Mouse (Mus musculus): ENCODE data around the gene Gm20388. TPM values are rescaled to one million over a fixed set of nuclear protein-coding genes. Genes with fewer than 3 reads are reported as not detected.
A peak's percentile ranks its signal among the peaks of the same experiment; 100 is the strongest.

Gene Gm20388
- polyA plus RNA-seq, 1 experiment from 2014 or later = not detected

- H3K4me2 ChIP-seq (ENCODE audit: low read length) = peak overlapping the region; percentile 89
- no peaks in the 10 kb centered on the region for H3K9me3 ChIP-seq (ENCODE audit: control insufficient read depth, low read length)
- no peaks in the 10 kb centered on the region for H3K36me3 ChIP-seq (ENCODE audit: control insufficient read depth, insufficient read depth, low read length)
- H3K27ac ChIP-seq (replicated peaks in 1 of 2; ENCODE audit: control insufficient read depth in 1 of 2, insufficient read depth in 1 of 2, low read depth in 2 of 2, low read length in 2 of 2) = no peak overlapping the region; a peak in 1 of 4 replicates
- peaks cover 19 to 31% of the 10 kb centered on the region in 2 experiments for H3K4me1 ChIP-seq (ENCODE audit: control insufficient read depth in 2 of 2, insufficient read depth in 2 of 2, low read length in 2 of 2)
- peaks cover 27% of the 10 kb centered on the region for H3K27me3 ChIP-seq (ENCODE audit: control insufficient read depth, insufficient read depth, low read length)
- 4% methylated on average over 32 of the region's 32 CpGs for WGBS
- ATAC-seq (ENCODE audit: insufficient number of reproducible peaks, insufficient read depth, low FRiP score, low read depth) = peak; percentile 35; the same call in 1 of the 2 replicates
- peak overlapping the region; percentile 50 to 51 for H3K4me3 ChIP-seq (ENCODE audit: control insufficient read depth in 1 of 2, insufficient read depth in 1 of 2, low read depth in 1 of 2, low read length in 2 of 2)
- H3K9ac ChIP-seq (ENCODE audit: low read length) = peak overlapping the region; percentile 70
Observed at GRCm38 (mm10) chr8:122230712-122231337, 2320.2 kb downstream of the Gm20388 start.

- peak overlapping the region; percentile 31 to 51; a peak in 3 of 4 replicates for H3K27ac ChIP-seq (replicated peaks in 1 of 2; ENCODE audit: control insufficient read depth in 1 of 2, insufficient read depth in 1 of 2, low read depth in 2 of 2, low read length in 2 of 2)
- no peak overlapping the region for H3K4me2 ChIP-seq (ENCODE audit: low read length)
- H3K36me3 ChIP-seq (ENCODE audit: control insufficient read depth, insufficient read depth, low read length) = no peaks in the 10 kb centered on the region
- ATAC-seq (ENCODE audit: insufficient number of reproducible peaks, insufficient read depth, low FRiP score, low read depth) = peak; percentile 10; the same call in 1 of the 2 replicates
- no peak overlapping the region for H3K9ac ChIP-seq (ENCODE audit: low read length)
- peaks cover 26 to 40% of the 10 kb centered on the region in 2 experiments for H3K4me1 ChIP-seq (ENCODE audit: control insufficient read depth in 2 of 2, insufficient read depth in 2 of 2, low read length in 2 of 2)
- H3K27me3 ChIP-seq (ENCODE audit: control insufficient read depth, insufficient read depth, low read length) = peaks cover 16% of the 10 kb centered on the region
- no peaks in the 10 kb centered on the region for H3K9me3 ChIP-seq (ENCODE audit: control insufficient read depth, low read length)
- no peak overlapping the region for H3K4me3 ChIP-seq (ENCODE audit: control insufficient read depth in 1 of 2, insufficient read depth in 1 of 2, low read depth in 1 of 2, low read length in 2 of 2)
- 21% methylated on average over 11 of the region's 11 CpGs for WGBS
Observed at GRCm38 (mm10) chr8:122234055-122234454, 2323.4 kb downstream of the Gm20388 start.

GRCm38 (mm10) chr8:122236521-122236920, 2325.9 kb downstream of the Gm20388 start:
- no peak overlapping the region for H3K4me2 ChIP-seq (ENCODE audit: low read length)
- no peak overlapping the region for H3K4me3 ChIP-seq (ENCODE audit: control insufficient read depth in 1 of 2, insufficient read depth in 1 of 2, low read depth in 1 of 2, low read length in 2 of 2)
- H3K4me1 ChIP-seq (ENCODE audit: control insufficient read depth in 2 of 2, insufficient read depth in 2 of 2, low read length in 2 of 2) = peaks cover 19 to 28% of the 10 kb centered on the region in 2 experiments
- H3K27ac ChIP-seq (replicated peaks in 1 of 2; ENCODE audit: control insufficient read depth in 1 of 2, insufficient read depth in 1 of 2, low read depth in 2 of 2, low read length in 2 of 2) = no peak overlapping the region
- H3K27me3 ChIP-seq (ENCODE audit: control insufficient read depth, insufficient read depth, low read length) = peaks cover 8% of the 10 kb centered on the region; the same call in 1 of the 2 replicates
- no peaks in the 10 kb centered on the region for H3K36me3 ChIP-seq (ENCODE audit: control insufficient read depth, insufficient read depth, low read length)
- H3K9me3 ChIP-seq (ENCODE audit: control insufficient read depth, low read length) = no peaks in the 10 kb centered on the region
- 76% methylated on average over 3 of the region's 3 CpGs for WGBS
- H3K9ac ChIP-seq (ENCODE audit: low read length) = no peak overlapping the region
- no peak for ATAC-seq (ENCODE audit: insufficient number of reproducible peaks, insufficient read depth, low FRiP score, low read depth)

GRCm38 (mm10) chr8:122238225-122238624, 2327.6 kb downstream of the Gm20388 start:
- Histone ChIP-seq H3K9me3 (ENCODE audit: control insufficient read depth, low read length) (no peaks in the 10 kb centered on the region), H3K27me3 (ENCODE audit: control insufficient read depth, insufficient read depth, low read length) (no peaks in the 10 kb centered on the region), H3K27ac (replicated peaks in 1 of 2; ENCODE audit: control insufficient read depth in 1 of 2, insufficient read depth in 1 of 2, low read depth in 2 of 2, low read length in 2 of 2) (0 out of 4 replicates have a peak overlapping the region, but pooled peaks of 1 of the 2 experiments have one; percentile 9), H3K4me3 (ENCODE audit: control insufficient read depth in 1 of 2, insufficient read depth in 1 of 2, low read depth in 1 of 2, low read length in 2 of 2) (no peak overlapping the region), H3K9ac (ENCODE audit: low read length) (peak overlapping the region; percentile 34; the same call in 1 of the 2 replicates), H3K36me3 (ENCODE audit: control insufficient read depth, insufficient read depth, low read length) (no peaks in the 10 kb centered on the region), H3K4me1 (ENCODE audit: control insufficient read depth in 2 of 2, insufficient read depth in 2 of 2, low read length in 2 of 2) (peaks cover 19 to 30% of the 10 kb centered on the region in 2 experiments), H3K4me2 (ENCODE audit: low read length) (no peak overlapping the region)
- no peak for ATAC-seq (ENCODE audit: insufficient number of reproducible peaks, insufficient read depth, low FRiP score, low read depth)
- 61% methylated on average over 11 of the region's 11 CpGs for WGBS

GRCm38 (mm10) chr8:122238731-122239130, 2328.1 kb downstream of the Gm20388 start:
- H3K4me3 ChIP-seq (ENCODE audit: control insufficient read depth in 1 of 2, insufficient read depth in 1 of 2, low read depth in 1 of 2, low read length in 2 of 2) = no peak overlapping the region
- H3K9ac ChIP-seq (ENCODE audit: low read length) = peak overlapping the region; percentile 34; the same call in 1 of the 2 replicates
- 0 out of 4 replicates have a peak overlapping the region, but pooled peaks of 1 of the 2 experiments have one; percentile 9 for H3K27ac ChIP-seq (replicated peaks in 1 of 2; ENCODE audit: control insufficient read depth in 1 of 2, insufficient read depth in 1 of 2, low read depth in 2 of 2, low read length in 2 of 2)
- no peaks in the 10 kb centered on the region for H3K27me3 ChIP-seq (ENCODE audit: control insufficient read depth, insufficient read depth, low read length)
- H3K36me3 ChIP-seq (ENCODE audit: control insufficient read depth, insufficient read depth, low read length) = no peaks in the 10 kb centered on the region
- ATAC-seq (ENCODE audit: insufficient number of reproducible peaks, insufficient read depth, low FRiP score, low read depth) = no peak
- H3K9me3 ChIP-seq (ENCODE audit: control insufficient read depth, low read length) = no peaks in the 10 kb centered on the region
- H3K4me1 ChIP-seq (ENCODE audit: control insufficient read depth in 2 of 2, insufficient read depth in 2 of 2, low read length in 2 of 2) = peaks cover 18 to 26% of the 10 kb centered on the region in 2 experiments
- 79% methylated on average over 8 of the region's 8 CpGs for WGBS
- no peak overlapping the region for H3K4me2 ChIP-seq (ENCODE audit: low read length)

GRCm38 (mm10) chr8:122240241-122241026, 2329.8 kb downstream of the Gm20388 start:
- Histone ChIP-seq H3K9ac (ENCODE audit: low read length) (no peak overlapping the region), H3K4me2 (ENCODE audit: low read length) (no peak overlapping the region), H3K9me3 (ENCODE audit: control insufficient read depth, low read length) (no peaks in the 10 kb centered on the region), H3K27me3 (ENCODE audit: control insufficient read depth, insufficient read depth, low read length) (no peaks in the 10 kb centered on the region), H3K36me3 (ENCODE audit: control insufficient read depth, insufficient read depth, low read length) (no peaks in the 10 kb centered on the region), H3K4me3 (ENCODE audit: control insufficient read depth in 1 of 2, insufficient read depth in 1 of 2, low read depth in 1 of 2, low read length in 2 of 2) (no peak overlapping the region), H3K4me1 (ENCODE audit: control insufficient read depth in 2 of 2, insufficient read depth in 2 of 2, low read length in 2 of 2) (peaks cover 7 to 13% of the 10 kb centered on the region in 2 experiments; a peak in 2 of 4 replicates), H3K27ac (replicated peaks in 1 of 2; ENCODE audit: control insufficient read depth in 1 of 2, insufficient read depth in 1 of 2, low read depth in 2 of 2, low read length in 2 of 2) (no peak overlapping the region)
- no peak for ATAC-seq (ENCODE audit: insufficient number of reproducible peaks, insufficient read depth, low FRiP score, low read depth)
- 81% methylated on average over 16 of the region's 16 CpGs for WGBS

- Histone ChIP-seq H3K36me3 (ENCODE audit: control insufficient read depth, insufficient read depth, low read length) (no peaks in the 10 kb centered on the region), H3K4me3 (ENCODE audit: control insufficient read depth in 1 of 2, insufficient read depth in 1 of 2, low read depth in 1 of 2, low read length in 2 of 2) (no peak overlapping the region), H3K4me2 (ENCODE audit: low read length) (no peak overlapping the region), H3K27me3 (ENCODE audit: control insufficient read depth, insufficient read depth, low read length) (no peaks in the 10 kb centered on the region), H3K9me3 (ENCODE audit: control insufficient read depth, low read length) (no peaks in the 10 kb centered on the region), H3K9ac (ENCODE audit: low read length) (no peak overlapping the region), H3K4me1 (ENCODE audit: control insufficient read depth in 2 of 2, insufficient read depth in 2 of 2, low read length in 2 of 2) (peaks cover 9 to 16% of the 10 kb centered on the region in 2 experiments), H3K27ac (replicated peaks in 1 of 2; ENCODE audit: control insufficient read depth in 1 of 2, insufficient read depth in 1 of 2, low read depth in 2 of 2, low read length in 2 of 2) (no peak overlapping the region)
- ATAC-seq (ENCODE audit: insufficient number of reproducible peaks, insufficient read depth, low FRiP score, low read depth) = no peak
- 77% methylated on average over 4 of the region's 4 CpGs for WGBS
Observed at GRCm38 (mm10) chr8:122243310-122243709, 2332.7 kb downstream of the Gm20388 start.

Data from heart, embryonic 14.5 days (tissue).